Mouse (Mus musculus) E14TG2a.4 (cell line): ENCODE measurements around the gene Tmem45a.
A peak's percentile ranks its signal among the peaks of the same experiment; 100 is the strongest.

ENCODE experiments used
- H3K27me3 ChIP-seq: 2 replicates; pipeline ENCODE4 v1.6.1; 2014; ENCODE audit warnings: low read length, control low read depth; ENCODE audit not compliant: insufficient read depth
- H3K36me3 ChIP-seq: 2 replicates; pipeline ENCODE4 v1.6.1; 2014; ENCODE audit warnings: low read length, control low read depth; ENCODE audit not compliant: insufficient read depth
- H3K4me1 ChIP-seq: replicated peaks from 2 replicates; pipeline ENCODE4 v1.6.1; 2014; ENCODE audit warnings: low read depth, low read length, control low read depth
- H3K4me3 ChIP-seq: replicated peaks from 2 replicates; pipeline ENCODE4 v1.5.1; 2014; ENCODE audit warnings: mild to moderate bottlenecking, low read length
- H3K9me3 ChIP-seq: 2 replicates; pipeline ENCODE4 v1.6.1; 2014; ENCODE audit warnings: low read length, control low read depth
- CTCF ChIP-seq: conservative IDR thresholded peaks from 2 replicates; pipeline ENCODE4 v1.5.1; 2014; ENCODE audit warnings: low read length
- NANOG ChIP-seq: IDR thresholded peaks from 2 replicates; pipeline ENCODE4 v1.6.1; 2014; ENCODE audit warnings: borderline replicate concordance, low read length, mixed read lengths
- POU5F1 ChIP-seq: IDR thresholded peaks from 2 replicates; pipeline ENCODE4 v1.6.1; 2014; ENCODE audit warnings: low read length, borderline replicate concordance

Tmem45a gene

DNA sequence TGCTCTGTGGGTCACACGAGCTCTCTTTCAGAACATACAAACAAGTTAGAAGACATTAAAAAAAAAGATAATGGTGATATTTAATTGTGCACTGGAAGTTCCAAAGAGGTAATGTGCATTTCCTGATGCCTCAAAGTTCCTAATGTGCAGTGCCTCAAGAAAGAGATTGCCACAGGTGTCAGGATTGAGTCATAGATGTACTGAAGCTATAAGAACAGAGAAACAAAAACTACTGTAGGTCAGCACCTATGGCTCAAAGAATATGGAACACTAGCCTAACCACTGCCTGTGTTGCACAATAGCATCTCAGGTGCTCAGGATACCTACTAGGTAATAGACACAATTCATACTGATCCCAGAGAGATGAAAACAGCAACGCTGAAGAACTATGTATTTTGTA, 54.0 kb downstream of the Tmem45a start:
- TF ChIP-seq NANOG (no peak), CTCF (no peak), POU5F1 (no peak)

DNA sequence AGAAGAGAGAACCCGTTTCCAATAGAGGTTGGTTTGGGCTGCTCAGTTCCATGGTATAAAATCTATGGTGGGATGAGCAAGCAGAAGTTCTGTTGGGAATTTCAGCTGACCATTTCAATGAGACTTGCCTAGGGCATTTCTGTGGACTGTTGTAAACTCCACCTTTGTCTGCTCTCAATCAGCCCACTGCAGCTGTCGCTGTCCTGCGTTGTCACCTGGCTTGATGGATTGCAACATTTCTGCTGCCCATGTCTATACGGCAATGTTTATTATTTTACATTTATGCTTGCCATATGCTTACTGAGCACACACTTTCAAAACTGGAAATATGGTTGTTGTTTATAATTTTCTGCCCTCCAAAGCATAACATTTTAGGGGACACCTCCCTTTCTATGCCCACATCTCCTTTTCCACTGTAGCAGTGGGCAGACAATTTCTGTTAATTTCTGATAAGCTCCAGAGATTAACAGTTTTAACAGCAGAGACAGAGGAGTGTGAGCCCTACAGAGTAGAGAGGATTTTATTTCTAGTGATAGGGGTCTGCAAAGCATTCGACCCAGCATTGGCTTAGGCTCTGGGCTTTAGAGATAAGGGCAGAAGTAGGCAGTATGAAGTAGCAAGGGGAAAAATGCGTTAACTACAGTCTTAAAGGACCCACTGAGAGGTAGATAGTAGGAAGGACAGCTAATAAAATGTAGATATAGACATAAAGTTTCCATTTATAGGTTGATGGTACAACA, 84.4 kb downstream of the Tmem45a start:
- no peak for TF ChIP-seq CTCF
- TF ChIP-seq NANOG = no peak
- TF ChIP-seq POU5F1 = no peak
- Histone ChIP-seq H3K4me1 (no peaks in the 10 kb centered on the region; the same call in 1 of the 2 replicates), H3K4me3 (no peak overlapping the region), H3K36me3 (no peaks in the 10 kb centered on the region), H3K27me3 (no peaks in the 10 kb centered on the region), H3K9me3 (no peaks in the 10 kb centered on the region)

More for the DNA sequence above, 54.0 kb downstream of the Tmem45a start:
- H3K36me3 ChIP-seq = no peaks in the 10 kb centered on the region
- peaks cover 18% of the 10 kb centered on the region for H3K9me3 ChIP-seq
- no peaks in the 10 kb centered on the region for H3K4me1 ChIP-seq
- no peak overlapping the region for H3K4me3 ChIP-seq
- no peaks in the 10 kb centered on the region for H3K27me3 ChIP-seq

DNA sequence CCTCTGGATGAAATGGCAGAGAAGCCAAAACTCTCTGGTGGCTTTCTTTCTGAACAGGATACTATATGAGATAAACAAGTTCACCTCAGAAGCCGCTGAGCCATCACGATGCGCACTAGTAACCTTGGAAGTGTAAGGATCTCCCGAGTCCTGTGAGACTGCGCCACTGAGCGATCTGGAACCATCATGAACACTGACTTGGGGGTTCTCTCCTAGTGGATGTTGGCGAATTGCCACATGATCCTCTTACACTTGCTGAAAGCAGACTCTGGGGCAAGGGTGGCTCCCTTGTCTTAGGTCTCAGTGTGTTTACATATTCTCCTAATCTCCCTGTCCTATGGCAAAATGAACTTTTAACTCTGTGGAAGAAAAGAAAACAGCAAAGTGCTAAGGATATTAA, 85.0 kb downstream of the Tmem45a start:
- Histone ChIP-seq H3K4me3 (no peak overlapping the region), H3K9me3 (no peaks in the 10 kb centered on the region), H3K27me3 (no peaks in the 10 kb centered on the region), H3K36me3 (no peaks in the 10 kb centered on the region), H3K4me1 (no peaks in the 10 kb centered on the region; the same call in 1 of the 2 replicates)
- TF ChIP-seq POU5F1 = no peak
- no peak for TF ChIP-seq CTCF
- no peak for TF ChIP-seq NANOG

DNA sequence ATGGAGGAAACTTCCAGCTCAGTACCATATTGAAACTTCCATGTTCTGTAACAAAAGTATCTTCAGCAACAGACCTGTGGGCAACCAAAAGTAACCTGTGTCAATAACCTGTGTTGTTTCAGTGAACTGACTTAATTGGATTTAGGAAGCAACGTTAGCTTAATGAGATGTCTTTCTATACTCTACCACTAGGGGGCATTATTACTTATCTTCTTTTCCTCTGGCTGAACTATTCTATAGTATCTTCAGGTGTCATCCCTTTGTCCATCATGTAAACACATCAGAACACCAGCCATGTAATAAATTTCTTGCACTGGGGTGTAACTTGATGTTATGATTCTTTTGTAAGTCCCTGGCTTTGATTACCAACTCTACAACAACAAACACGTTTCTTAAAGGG, 85.5 kb downstream of the Tmem45a start:
- H3K9me3 ChIP-seq = no peaks in the 10 kb centered on the region
- H3K27me3 ChIP-seq = no peaks in the 10 kb centered on the region
- no peak overlapping the region for H3K4me3 ChIP-seq
- H3K4me1 ChIP-seq = no peaks in the 10 kb centered on the region; the same call in 1 of the 2 replicates
- TF ChIP-seq CTCF = peak; percentile 67
- no peak for TF ChIP-seq POU5F1
- H3K36me3 ChIP-seq = no peaks in the 10 kb centered on the region

DNA sequence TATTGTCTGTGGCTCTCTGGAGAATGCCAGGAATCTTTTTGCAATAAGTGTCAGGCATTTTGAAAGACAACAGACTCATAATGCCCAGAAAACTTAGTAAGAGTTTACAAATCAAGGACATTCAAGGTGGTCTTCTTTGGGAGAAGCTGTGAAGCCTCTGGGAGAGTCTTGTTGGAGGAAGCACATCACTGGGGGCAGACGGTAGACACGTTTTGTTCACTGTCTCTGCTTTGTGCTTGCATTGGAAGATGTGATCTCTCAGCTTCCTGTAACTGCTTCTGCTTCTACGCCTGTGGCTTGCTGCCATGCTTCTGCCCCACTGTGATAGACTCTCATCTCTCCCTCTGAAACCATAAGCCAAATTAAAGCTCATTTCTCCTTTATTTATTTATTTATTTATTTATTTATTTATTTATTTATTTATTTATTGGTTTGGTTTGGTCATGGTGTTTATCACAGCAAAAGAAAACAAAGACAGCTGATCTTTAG, 86.4 kb downstream of the Tmem45a start:
- Histone ChIP-seq H3K36me3 (no peaks in the 10 kb centered on the region), H3K9me3 (no peaks in the 10 kb centered on the region), H3K27me3 (no peaks in the 10 kb centered on the region), H3K4me1 (no peaks in the 10 kb centered on the region; the same call in 1 of the 2 replicates), H3K4me3 (no peak overlapping the region)
- TF ChIP-seq CTCF (no peak), POU5F1 (no peak), NANOG (no peak)

DNA sequence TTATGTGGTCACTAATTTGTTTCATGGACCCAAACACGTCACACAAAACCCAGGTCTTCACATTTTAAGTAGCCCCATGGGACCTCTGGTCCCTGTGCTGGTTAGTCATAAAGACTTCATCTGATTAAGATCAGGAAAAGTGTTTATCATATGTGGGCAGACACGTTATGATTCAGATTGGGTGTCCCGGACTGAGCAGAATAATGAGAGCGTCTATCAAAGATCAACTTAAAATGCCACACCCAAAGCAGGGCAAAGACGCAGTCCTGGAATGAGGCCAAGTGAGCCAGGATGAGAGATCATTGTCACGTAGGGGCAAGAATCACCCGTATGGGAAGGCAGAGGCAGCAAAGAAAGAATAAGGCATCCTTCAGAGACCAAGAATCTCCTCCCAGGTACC, 87.1 kb downstream of the Tmem45a start:
- H3K4me1 ChIP-seq = no peaks in the 10 kb centered on the region; the same call in 1 of the 2 replicates
- TF ChIP-seq CTCF (no peak), NANOG (no peak), POU5F1 (no peak)
- H3K36me3 ChIP-seq = no peaks in the 10 kb centered on the region
- H3K9me3 ChIP-seq = no peaks in the 10 kb centered on the region
- no peaks in the 10 kb centered on the region for H3K27me3 ChIP-seq
- H3K4me3 ChIP-seq = no peak overlapping the region

DNA sequence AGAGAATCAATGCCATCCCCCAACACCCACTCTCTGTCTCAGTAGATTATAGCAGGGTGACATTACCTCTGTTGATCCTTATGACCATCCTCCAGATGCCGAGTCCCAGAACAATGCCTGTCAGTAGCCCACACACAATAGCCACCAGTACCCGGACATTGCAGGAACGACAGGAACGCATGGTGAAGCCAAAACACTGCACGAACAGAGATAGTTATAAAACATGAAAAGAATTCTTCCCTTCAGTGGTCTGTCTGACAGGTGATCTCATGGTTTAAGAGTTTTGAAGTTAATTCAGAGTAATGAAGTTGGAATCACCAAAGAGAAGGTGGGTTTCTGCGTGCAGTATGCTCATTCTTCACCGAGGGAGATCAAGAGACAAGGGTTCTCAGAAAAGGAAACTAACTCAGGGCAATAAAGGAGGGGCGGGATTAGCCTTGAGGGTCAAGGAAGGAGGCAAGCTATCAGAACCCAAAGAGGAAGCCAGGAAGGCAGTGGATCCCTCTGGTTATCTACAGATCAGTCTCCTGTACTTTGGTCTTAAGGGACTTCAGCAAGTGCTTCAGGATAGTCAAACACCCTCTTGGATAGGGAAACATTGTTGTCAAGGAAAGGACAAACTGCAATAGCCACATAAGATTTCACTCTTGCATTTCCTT, 90.4 kb downstream of the Tmem45a start, which contains the start of gene Adgrg7:
Gene Adgrg7, minus strand, starts transcription at position 375 of the 659 bp plus-strand sequence.
- Histone ChIP-seq H3K36me3 (no peaks in the 10 kb centered on the region), H3K4me3 (no peak within 1 kb of the TSS), H3K27me3 (no peaks in the 10 kb centered on the region), H3K9me3 (no peaks in the 10 kb centered on the region), H3K4me1 (no peaks in the 10 kb centered on the region; the same call in 1 of the 2 replicates)
- TF ChIP-seq POU5F1 = no peak
- TF ChIP-seq CTCF = no peak
- TF ChIP-seq NANOG = no peak

DNA sequence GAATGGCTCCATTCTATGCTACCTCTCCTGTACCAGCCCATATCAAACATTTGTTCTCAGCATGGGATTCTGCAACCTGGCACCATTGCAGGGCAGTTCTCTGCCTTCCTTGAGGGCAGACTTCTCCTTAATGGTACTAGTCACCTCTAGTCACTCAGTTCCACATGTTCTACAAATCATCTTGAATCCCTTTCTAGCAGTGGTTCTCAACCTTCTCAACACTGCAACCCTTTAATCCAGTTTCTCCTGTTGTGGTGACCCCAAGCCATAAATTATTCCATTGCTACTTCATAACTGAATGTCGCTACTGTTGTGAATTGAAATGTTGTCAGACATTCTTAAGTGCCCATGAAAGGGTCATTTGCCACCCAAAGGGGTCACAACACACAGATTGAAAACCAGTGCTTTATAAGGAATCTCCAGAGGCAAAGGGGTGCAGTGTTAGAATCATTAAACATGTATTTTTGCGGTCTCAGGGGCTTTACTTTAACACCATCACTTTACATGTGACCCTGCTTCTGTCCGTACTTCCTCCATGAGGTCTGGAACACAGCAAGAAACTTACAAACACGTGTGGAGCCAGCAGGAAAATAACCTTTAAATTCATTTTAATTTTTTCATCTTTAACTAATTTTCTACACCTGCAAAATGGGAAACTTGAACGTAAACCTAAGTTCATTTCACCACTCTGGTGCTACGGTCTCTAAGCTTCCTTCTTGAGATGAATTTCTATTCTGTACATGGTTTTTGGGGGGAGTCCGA, 91.4 kb downstream of the Tmem45a start:
- H3K9me3 ChIP-seq = no peaks in the 10 kb centered on the region
- H3K4me1 ChIP-seq = no peaks in the 10 kb centered on the region; the same call in 1 of the 2 replicates
- no peaks in the 10 kb centered on the region for H3K27me3 ChIP-seq
- TF ChIP-seq NANOG (no peak), POU5F1 (no peak), CTCF (no peak)
- no peak overlapping the region for H3K4me3 ChIP-seq
- H3K36me3 ChIP-seq = no peaks in the 10 kb centered on the region
